Mouse (Mus musculus) erythroblast, embryonic 14.5 days (primary cell): ENCODE results near the gene Fxyd3. TPM values are rescaled to one million over a fixed set of nuclear protein-coding genes. Genes with fewer than 3 reads are reported as not detected.

Experiments
- H3K27me3 ChIP-seq: 2 replicates; pipeline ENCODE4 v1.6.1; 2012; ENCODE audit warnings: inconsistent platforms; ENCODE audit not compliant: control insufficient read depth
- H3K36me3 ChIP-seq: 2 replicates; pipeline ENCODE4 v1.6.1; 2012; ENCODE audit warnings: mild to moderate bottlenecking, inconsistent platforms; ENCODE audit not compliant: control insufficient read depth
- H3K4me1 ChIP-seq: 2 replicates; pipeline ENCODE4 v1.6.1; 2012; ENCODE audit warnings: inconsistent platforms; ENCODE audit not compliant: control insufficient read depth
- H3K4me3 ChIP-seq: replicated peaks from 2 replicates; pipeline ENCODE3; 2012; ENCODE audit warnings: moderate library complexity, mild to moderate bottlenecking, inconsistent platforms
- H3K9me3 ChIP-seq: 2 replicates; pipeline ENCODE4 v1.6.1; 2012; ENCODE audit warnings: low read length, inconsistent platforms, mixed read lengths; ENCODE audit not compliant: control insufficient read depth
- GATA1 ChIP-seq: IDR thresholded peaks from 2 replicates; pipeline ENCODE4 v1.6.1; 2012; ENCODE audit warnings: low read length, inconsistent platforms, mixed read lengths
- TAL1 ChIP-seq: IDR thresholded peaks from 3 replicates; pipeline ENCODE4 v1.6.1; 2012; ENCODE audit warnings: low read length, inconsistent platforms, mixed read lengths
- polyA plus RNA-seq: library from polyadenylated mRNA; stranded (reverse); fragments of >175 nt; gene quantifications from 2 replicates; pipeline ENCODE4 v1.2.3, GENCODE M21; 2012

Fxyd3 gene
- polyA plus RNA-seq, 1 experiment, result not detected

DNA sequence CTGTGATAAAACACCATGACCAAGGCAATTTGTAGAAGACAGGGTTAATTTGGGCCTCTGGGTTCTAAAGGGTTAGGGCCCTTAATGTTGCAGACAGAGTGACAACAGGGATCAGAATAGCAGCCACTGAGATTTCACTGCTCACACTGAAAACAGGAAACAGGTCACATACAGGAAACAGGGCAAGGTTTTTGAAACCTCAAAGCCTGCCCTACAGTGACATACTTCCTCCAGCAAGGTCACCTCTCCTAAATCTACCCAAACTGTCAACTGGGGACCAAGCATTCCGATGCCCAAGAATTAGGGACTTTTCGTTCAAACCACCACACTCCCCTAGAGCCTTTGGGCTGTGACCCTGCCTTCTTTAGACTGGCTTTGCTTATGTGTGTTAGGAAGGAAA, 13.2 kb upstream of the Fxyd3 start:
- Histone ChIP-seq H3K36me3 (no peaks in the 10 kb centered on the region), H3K4me1 (no peaks in the 10 kb centered on the region), H3K4me3 (no peak overlapping the region), H3K27me3 (no peaks in the 10 kb centered on the region), H3K9me3 (no peaks in the 10 kb centered on the region)
- TF ChIP-seq TAL1, result no peak
- TF ChIP-seq GATA1, result no peak

DNA sequence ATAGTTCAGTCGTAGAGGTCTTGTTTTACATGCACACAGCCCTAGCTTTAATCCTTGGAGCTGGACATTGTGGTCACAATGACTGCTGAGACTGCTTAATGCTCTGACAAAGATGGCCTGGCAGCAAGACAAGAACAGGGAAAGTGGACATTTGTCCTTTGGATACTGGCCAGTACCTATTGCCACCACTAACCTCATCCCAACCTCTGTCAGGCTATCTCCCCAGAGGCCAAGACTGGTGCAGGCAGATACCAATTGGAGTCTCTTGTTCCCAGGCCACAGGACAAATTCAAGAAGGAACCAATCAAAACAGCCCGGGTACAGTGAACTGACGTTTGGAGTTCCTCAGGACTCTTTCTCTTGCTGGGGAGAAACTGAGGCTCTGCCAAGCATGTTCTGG, 11.7 kb upstream of the Fxyd3 start:
- no peaks in the 10 kb centered on the region for H3K9me3 ChIP-seq
- no peaks in the 10 kb centered on the region for H3K4me1 ChIP-seq
- no peaks in the 10 kb centered on the region for H3K27me3 ChIP-seq

DNA sequence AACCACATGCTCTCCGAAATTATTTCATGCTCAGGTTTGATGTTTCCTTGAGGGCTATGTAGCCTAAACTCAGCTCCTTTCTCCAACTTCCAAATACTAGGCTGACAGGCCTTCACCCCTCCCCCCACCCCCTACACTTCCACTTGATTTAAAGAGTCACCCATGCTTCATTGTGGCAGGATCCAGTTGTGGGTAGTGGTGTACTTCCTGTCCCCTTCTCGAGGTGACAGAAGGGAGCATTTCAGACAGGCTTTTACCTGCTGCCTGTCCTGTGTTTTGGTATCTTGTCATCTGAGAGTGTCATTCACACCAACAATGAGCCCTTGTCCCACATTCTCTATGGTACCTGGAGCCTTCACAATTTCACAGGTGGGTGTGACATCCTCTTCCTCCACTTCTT, 10.8 kb upstream of the Fxyd3 start:
- no peaks in the 10 kb centered on the region for H3K9me3 ChIP-seq
- no peak for TF ChIP-seq TAL1
- TF ChIP-seq GATA1, result no peak
- H3K27me3 ChIP-seq, result no peaks in the 10 kb centered on the region
- no peaks in the 10 kb centered on the region for H3K36me3 ChIP-seq
- no peak overlapping the region for H3K4me3 ChIP-seq
- H3K4me1 ChIP-seq, result no peaks in the 10 kb centered on the region

More for the DNA sequence above, 11.7 kb upstream of the Fxyd3 start:
- Histone ChIP-seq H3K4me3 (no peak overlapping the region), H3K36me3 (no peaks in the 10 kb centered on the region)
- TF ChIP-seq GATA1 (no peak), TAL1 (no peak)

DNA sequence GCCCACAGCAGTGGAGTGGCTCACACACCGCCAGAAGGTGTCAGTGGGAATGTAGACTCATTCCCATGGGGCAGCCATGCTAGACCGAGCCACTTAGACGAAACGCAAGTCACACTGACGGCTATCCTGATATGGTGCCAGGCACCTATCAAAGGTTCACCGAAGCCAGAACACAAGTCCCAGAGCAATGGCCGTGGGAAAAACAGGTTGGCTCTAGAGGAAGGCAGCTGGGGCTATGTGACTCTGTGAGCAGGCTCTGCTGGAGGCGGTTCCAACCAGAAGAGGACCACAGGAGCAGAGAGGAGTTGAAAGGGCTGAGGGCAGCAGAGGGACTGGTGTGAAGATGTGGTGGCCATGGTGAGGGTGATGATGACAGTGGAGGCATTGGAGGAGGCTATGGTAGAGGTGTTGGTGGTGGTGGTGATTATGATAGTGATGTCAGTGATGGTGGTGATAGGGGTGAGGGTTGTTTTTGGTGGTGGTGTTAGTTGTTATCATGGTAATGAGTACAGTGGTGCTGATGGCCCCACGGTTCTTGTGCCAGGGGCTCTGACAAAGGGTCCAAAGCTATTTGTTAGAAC, 9.8 kb upstream of the Fxyd3 start:
- Histone ChIP-seq H3K4me3 (no peak overlapping the region), H3K36me3 (no peaks in the 10 kb centered on the region), H3K4me1 (no peaks in the 10 kb centered on the region), H3K9me3 (no peaks in the 10 kb centered on the region), H3K27me3 (no peaks in the 10 kb centered on the region)
- TF ChIP-seq GATA1 (no peak), TAL1 (no peak)

DNA sequence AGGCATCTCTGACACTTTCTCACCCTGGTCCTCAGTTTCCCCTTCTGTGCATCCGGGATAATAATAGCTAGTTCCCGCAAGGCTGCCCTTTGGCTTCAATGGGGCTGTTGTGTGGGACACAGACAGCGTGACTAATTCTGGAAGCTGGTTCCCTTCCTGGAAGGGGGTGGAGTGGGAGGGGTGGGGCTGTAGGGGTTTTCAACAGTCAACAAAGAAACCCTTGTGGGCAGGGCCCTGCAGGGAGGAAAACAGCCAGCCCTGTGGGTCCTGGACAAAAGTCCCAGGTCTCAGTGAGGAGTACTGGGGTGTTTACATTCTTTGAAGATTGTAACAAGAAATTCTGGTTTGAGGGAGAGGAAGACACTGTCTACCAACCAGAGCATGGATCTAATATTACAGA, 8.7 kb upstream of the Fxyd3 start:
- H3K4me3 ChIP-seq, result no peak overlapping the region
- no peaks in the 10 kb centered on the region for H3K9me3 ChIP-seq
- no peaks in the 10 kb centered on the region for H3K36me3 ChIP-seq
- H3K4me1 ChIP-seq, result no peaks in the 10 kb centered on the region
- no peaks in the 10 kb centered on the region for H3K27me3 ChIP-seq
- TF ChIP-seq TAL1, result no peak
- TF ChIP-seq GATA1, result no peak

DNA sequence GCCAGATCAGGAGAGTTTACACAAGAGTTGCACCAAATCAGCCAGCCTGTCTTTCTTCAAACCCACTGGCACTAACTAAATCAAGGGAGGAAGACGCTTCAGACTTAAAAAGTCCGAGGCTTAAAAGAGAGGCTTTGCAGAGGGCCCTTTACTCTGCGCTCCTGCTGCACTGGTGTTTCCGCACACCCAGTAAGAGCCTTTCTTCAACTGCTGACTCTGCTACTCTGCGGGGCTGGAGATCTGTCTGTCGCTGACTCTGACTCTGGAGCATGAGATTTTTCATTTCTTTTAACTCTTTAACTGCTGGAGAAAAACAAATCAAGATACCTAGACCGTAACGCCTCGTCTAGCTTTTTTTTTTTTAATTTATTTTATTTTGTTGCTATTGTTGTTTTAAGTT, 7.6 kb upstream of the Fxyd3 start:
- H3K9me3 ChIP-seq, result no peaks in the 10 kb centered on the region

DNA sequence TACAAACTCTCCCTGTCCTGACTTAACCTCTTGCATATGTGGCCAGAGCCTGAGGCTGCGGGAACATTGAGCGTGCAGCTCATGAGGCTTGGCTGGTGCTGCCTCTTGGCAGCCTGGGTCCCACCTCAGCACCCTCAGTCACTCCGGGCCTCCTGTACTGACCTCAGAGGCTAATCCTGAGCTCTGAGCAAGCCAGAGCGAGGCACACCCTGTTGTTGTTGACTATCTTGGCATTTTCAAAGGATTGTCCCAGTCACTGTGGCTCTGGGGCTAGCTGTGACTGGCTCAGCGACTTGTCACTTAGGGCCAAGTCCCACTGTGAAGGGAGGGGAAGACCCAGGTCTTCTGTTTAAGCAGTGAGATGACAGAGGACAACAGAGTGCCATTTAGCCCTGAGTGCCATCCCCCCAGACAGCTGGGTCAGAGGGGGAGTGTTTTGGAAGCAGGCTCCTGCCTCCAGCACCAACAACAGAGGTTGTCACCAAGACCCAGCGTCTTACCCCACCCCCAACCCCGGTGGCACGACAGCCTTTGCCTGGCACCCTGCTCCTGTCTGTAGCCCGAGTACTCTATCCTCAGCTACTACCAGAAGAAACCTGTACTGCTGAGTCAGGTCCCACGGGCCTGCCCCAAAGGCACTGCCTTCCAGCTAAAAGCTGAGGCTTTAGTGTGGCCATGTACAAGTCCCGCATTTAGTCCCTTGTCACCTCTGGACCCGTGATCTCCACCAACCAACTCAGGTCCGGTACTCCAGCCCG, 6.5 kb upstream of the Fxyd3 start:
- no peaks in the 10 kb centered on the region for H3K4me1 ChIP-seq
- no peaks in the 10 kb centered on the region for H3K9me3 ChIP-seq
- H3K36me3 ChIP-seq, result no peaks in the 10 kb centered on the region
- TF ChIP-seq GATA1, result no peak
- TF ChIP-seq TAL1, result no peak
- no peaks in the 10 kb centered on the region for H3K27me3 ChIP-seq
- H3K4me3 ChIP-seq, result no peak overlapping the region

More for the DNA sequence above, 7.6 kb upstream of the Fxyd3 start:
- H3K36me3 ChIP-seq, result no peaks in the 10 kb centered on the region
- H3K4me1 ChIP-seq, result no peaks in the 10 kb centered on the region
- H3K4me3 ChIP-seq, result no peak overlapping the region
- H3K27me3 ChIP-seq, result no peaks in the 10 kb centered on the region
- TF ChIP-seq TAL1 (no peak), GATA1 (no peak)

DNA sequence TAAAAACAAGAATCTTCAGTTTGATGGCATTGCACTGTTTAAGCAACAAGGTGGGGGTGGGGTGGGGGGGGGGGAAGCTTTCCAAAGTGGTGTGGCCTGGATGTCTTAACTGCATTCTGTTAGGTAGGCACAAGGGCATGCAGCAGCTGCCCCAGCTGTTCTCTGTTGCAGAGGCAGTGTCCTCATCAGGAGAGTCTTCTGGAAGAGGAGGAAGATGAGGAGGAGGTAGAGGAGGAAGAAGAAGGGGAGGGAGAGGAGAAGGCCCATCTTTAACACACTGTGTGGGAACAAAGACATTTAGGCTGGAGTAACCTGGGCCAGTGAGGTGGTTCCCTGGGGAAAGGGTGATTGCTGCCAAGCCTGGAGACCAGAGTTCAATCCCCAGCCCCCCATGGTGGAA, 5.6 kb upstream of the Fxyd3 start:
- Histone ChIP-seq H3K9me3 (no peaks in the 10 kb centered on the region), H3K4me3 (no peak overlapping the region), H3K27me3 (no peaks in the 10 kb centered on the region), H3K4me1 (no peaks in the 10 kb centered on the region), H3K36me3 (no peaks in the 10 kb centered on the region)
- TF ChIP-seq GATA1, result no peak

DNA sequence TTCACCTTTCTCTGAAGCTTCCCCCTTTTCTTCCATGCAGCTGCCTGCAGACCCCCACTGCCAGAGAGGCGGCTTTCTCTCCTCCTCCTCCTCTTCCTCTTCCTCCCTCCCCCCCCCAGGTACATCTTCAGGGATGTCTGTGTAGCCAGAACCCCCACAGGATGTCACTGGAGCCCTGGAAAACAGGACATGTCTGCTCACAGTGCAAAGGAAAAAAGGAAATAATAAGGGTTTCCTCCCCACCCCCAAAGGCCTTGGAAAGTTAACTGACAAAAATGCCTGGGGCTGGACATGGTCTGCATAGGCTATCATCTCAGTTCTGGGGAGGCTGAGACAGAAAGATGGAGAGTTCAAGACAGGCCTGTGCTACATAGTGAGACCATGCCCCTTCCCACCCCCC, 4.6 kb upstream of the Fxyd3 start:
- Histone ChIP-seq H3K36me3 (no peaks in the 10 kb centered on the region), H3K4me1 (no peaks in the 10 kb centered on the region), H3K27me3 (no peaks in the 10 kb centered on the region), H3K9me3 (no peaks in the 10 kb centered on the region), H3K4me3 (no peak overlapping the region)
- TF ChIP-seq TAL1 (no peak), GATA1 (no peak)
